Mouse (Mus musculus) MEL (cell line): ENCODE results near the gene Shisa8.

Experiments used
- CHD2 ChIP-seq: IDR thresholded peaks from 2 replicates; pipeline ENCODE4 v1.6.1; 2011; ENCODE audit warnings: low read length, improper control_type of control experiment
- CTCF ChIP-seq, 3 experiments: IDR thresholded peaks in 2 of 3; conservative IDR thresholded peaks in 1 of 3; 2 replicates each; pipeline ENCODE4 v1.5.1; 2011 to 2012; ENCODE audit warnings: low read length in 3 of 3, low read depth in 2 of 3, mild to moderate bottlenecking in 2 of 3, improper control_type of control experiment in 1 of 3, inconsistent platforms in 1 of 3, mixed read lengths in 1 of 3, moderate library complexity in 1 of 3; ENCODE audit not compliant: control insufficient read depth in 1 of 3, insufficient read depth in 1 of 3, poor library complexity in 1 of 3, severe bottlenecking in 1 of 3
- EP300 ChIP-seq, 2 experiments: IDR thresholded peaks; 2 replicates each; pipeline ENCODE4 v1.6.1; 2011; ENCODE audit warnings: improper control_type of control experiment in 2 of 2, low read length in 2 of 2, low read depth in 1 of 2, mild to moderate bottlenecking in 1 of 2
- MEF2A ChIP-seq: IDR thresholded peaks from 2 replicates; pipeline ENCODE4 v1.6.1; 2014; ENCODE audit warnings: low read depth, mild to moderate bottlenecking, inconsistent platforms, low read length, improper control_type of control experiment; ENCODE audit not compliant: poor library complexity, insufficient replicate concordance, severe bottlenecking; ENCODE audit errors: extremely low read depth
- MYC ChIP-seq: IDR thresholded peaks from 2 replicates; pipeline ENCODE4 v1.6.1; 2011; ENCODE audit warnings: low read depth, mild to moderate bottlenecking, low read length, improper control_type of control experiment, moderate library complexity
- POLR2A ChIP-seq, 2 experiments: IDR thresholded peaks; 2 replicates each; pipeline ENCODE4 v1.6.1; 2011 to 2012; ENCODE audit warnings: low read length in 2 of 2, mild to moderate bottlenecking in 2 of 2, control low read depth in 1 of 2, improper control_type of control experiment in 1 of 2, low read depth in 1 of 2, moderate library complexity in 1 of 2; ENCODE audit not compliant: control insufficient read depth in 1 of 2, insufficient read depth in 1 of 2, poor library complexity in 1 of 2
- POLR2AphosphoS2 ChIP-seq: IDR thresholded peaks from 2 replicates; pipeline ENCODE4 v1.6.1; 2011; ENCODE audit warnings: low read length, improper control_type of control experiment
- RAD21 ChIP-seq: IDR thresholded peaks from 2 replicates; pipeline ENCODE4 v1.6.1; 2011; ENCODE audit warnings: mild to moderate bottlenecking, low read depth, low read length, improper control_type of control experiment
- RCOR1 ChIP-seq: IDR thresholded peaks from 2 replicates; pipeline ENCODE4 v1.6.1; 2012; ENCODE audit warnings: low read depth, mild to moderate bottlenecking, inconsistent platforms, low read length, improper control_type of control experiment
- TAL1 ChIP-seq: IDR thresholded peaks from 2 replicates; pipeline ENCODE4 v1.6.1; 2012; ENCODE audit warnings: mild to moderate bottlenecking, inconsistent platforms, low read length, moderate library complexity, mixed read lengths
- UBTF ChIP-seq: IDR thresholded peaks from 2 replicates; pipeline ENCODE4 v1.6.1; 2012; ENCODE audit warnings: low read depth, mild to moderate bottlenecking, inconsistent platforms, low read length, improper control_type of control experiment, moderate library complexity, borderline replicate concordance; ENCODE audit not compliant: insufficient read depth

- TF ChIP-seq CTCF (IDR thresholded peaks at IDR 0.05 in 2 of 3, conservative IDR thresholded peaks at IDR 0.05 in 1 of 3; ENCODE audit: control insufficient read depth in 1 of 3, insufficient read depth in 1 of 3, low read depth in 2 of 3, low read length in 3 of 3, poor library complexity in 1 of 3, severe bottlenecking in 1 of 3) (no peak), CHD2 (no peak), MYC (no peak), POLR2AphosphoS2 (no peak), RAD21 (no peak), TAL1 (no peak), POLR2A (IDR thresholded peaks at IDR 0.05; ENCODE audit: control insufficient read depth in 1 of 2, insufficient read depth in 1 of 2, low read depth in 1 of 2, low read length in 2 of 2, poor library complexity in 1 of 2) (no peak), UBTF (no peak), RCOR1 (no peak), EP300 (IDR thresholded peaks at IDR 0.05; ENCODE audit: low read depth in 1 of 2, low read length in 2 of 2) (no peak), MEF2A (no peak)
These were observed 28.0 kb downstream of the Shisa8 start for GRCm38 (mm10) chr15:82184656-82185055.
